Mouse (Mus musculus): ENCODE results near the gene Bsx. TPM values are rescaled to one million over a fixed set of nuclear protein-coding genes. Genes with fewer than 3 reads are reported as not detected.

Gene Bsx
- total and polyA plus RNA-seq, 2 experiments from 2014 or later = not detected

GRCm38 (mm10) chr9:40858461-40859160 lies 15.3 kb upstream of the Bsx start:
- Histone ChIP-seq H3K27me3 (ENCODE audit: insufficient read depth, low read length) (peaks cover 8% of the 10 kb centered on the region; the same call in 1 of the 2 replicates), H3K9me3 (ENCODE audit: low read length) (no peaks in the 10 kb centered on the region), H3K36me3 (ENCODE audit: insufficient read depth, low read length) (no peaks in the 10 kb centered on the region), H3K27ac (no peak overlapping the region), H3K4me1 (ENCODE audit: insufficient read depth, low read length) (no peaks in the 10 kb centered on the region), H3K4me3 (ENCODE audit: low read length) (peak overlapping the region; percentile 38), H3K4me2 (ENCODE audit: low read depth, low read length) (peak overlapping the region; percentile 74), H3K9ac (replicated peaks; ENCODE audit: low read length) (peak overlapping the region; percentile 40; the same call in 1 of the 2 replicates)
- no peak for TF ChIP-seq CTCF (IDR thresholded peaks at IDR 0.05; ENCODE audit: low read depth)
- ATAC-seq = no peak
- 6% methylated on average over 21 of the region's 21 CpGs for WGBS
- peak; percentile 61 for DNase-seq (ENCODE audit: low spot score)

DNA sequence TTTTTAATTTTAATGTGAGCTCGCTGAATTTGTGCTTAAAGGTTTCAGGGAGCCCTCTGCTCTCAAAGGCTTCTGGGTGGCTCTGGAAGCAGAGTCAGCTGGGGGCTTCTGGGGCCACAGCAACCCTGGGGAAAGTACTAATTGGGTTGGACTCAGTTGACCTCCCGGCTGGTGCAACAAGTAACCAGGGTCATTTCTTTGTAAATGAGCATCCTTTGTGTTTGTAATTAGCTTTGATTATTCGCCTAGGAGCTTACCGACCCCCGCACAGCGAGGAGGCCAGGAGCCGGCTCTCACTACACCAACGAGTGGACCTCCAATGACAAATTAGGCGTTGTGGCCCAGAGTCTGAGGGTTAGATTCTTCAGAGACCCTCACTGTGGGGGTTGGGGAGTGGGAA lies 14.7 kb upstream of the Bsx start:
- no peak for DNase-seq (ENCODE audit: low spot score)
- peaks cover 8% of the 10 kb centered on the region; the same call in 1 of the 2 replicates for H3K27me3 ChIP-seq (ENCODE audit: insufficient read depth, low read length)
- H3K9ac ChIP-seq (replicated peaks; ENCODE audit: low read length) = no peak overlapping the region

GRCm38 (mm10) chr9:40870331-40870730 lies 3.6 kb upstream of the Bsx start:
- H3K36me3 ChIP-seq (ENCODE audit: insufficient read depth, low read length) = no peaks in the 10 kb centered on the region
- H3K4me1 ChIP-seq (ENCODE audit: insufficient read depth, low read length) = no peaks in the 10 kb centered on the region
- TF ChIP-seq CTCF (IDR thresholded peaks at IDR 0.05; ENCODE audit: low read depth) = no peak
- 85% methylated on average over 5 of the region's 5 CpGs for WGBS
- ATAC-seq (no peak), DNase-seq (ENCODE audit: low spot score) (no peak)
- H3K4me2 ChIP-seq (ENCODE audit: low read depth, low read length) = no peak overlapping the region
- H3K27me3 ChIP-seq (ENCODE audit: insufficient read depth, low read length) = peaks cover 60% of the 10 kb centered on the region
- H3K4me3 ChIP-seq (ENCODE audit: low read length) = no peak overlapping the region
- H3K27ac ChIP-seq = no peak overlapping the region
- H3K9ac ChIP-seq (replicated peaks; ENCODE audit: low read length) = no peak overlapping the region
- no peaks in the 10 kb centered on the region for H3K9me3 ChIP-seq (ENCODE audit: low read length)

More for the DNA sequence above, 14.7 kb upstream of the Bsx start:
- H3K4me3 ChIP-seq (ENCODE audit: low read length) = peak overlapping the region; percentile 38
- no peak for ATAC-seq
- no peaks in the 10 kb centered on the region for H3K36me3 ChIP-seq (ENCODE audit: insufficient read depth, low read length)
- no peaks in the 10 kb centered on the region for H3K9me3 ChIP-seq (ENCODE audit: low read length)
- H3K4me2 ChIP-seq (ENCODE audit: low read depth, low read length) = peak overlapping the region; percentile 74
- TF ChIP-seq CTCF (IDR thresholded peaks at IDR 0.05; ENCODE audit: low read depth) = no peak
- no peak overlapping the region for H3K27ac ChIP-seq
- WGBS = 5% methylated on average over 9 of the region's 9 CpGs
- no peaks in the 10 kb centered on the region for H3K4me1 ChIP-seq (ENCODE audit: insufficient read depth, low read length)

DNA sequence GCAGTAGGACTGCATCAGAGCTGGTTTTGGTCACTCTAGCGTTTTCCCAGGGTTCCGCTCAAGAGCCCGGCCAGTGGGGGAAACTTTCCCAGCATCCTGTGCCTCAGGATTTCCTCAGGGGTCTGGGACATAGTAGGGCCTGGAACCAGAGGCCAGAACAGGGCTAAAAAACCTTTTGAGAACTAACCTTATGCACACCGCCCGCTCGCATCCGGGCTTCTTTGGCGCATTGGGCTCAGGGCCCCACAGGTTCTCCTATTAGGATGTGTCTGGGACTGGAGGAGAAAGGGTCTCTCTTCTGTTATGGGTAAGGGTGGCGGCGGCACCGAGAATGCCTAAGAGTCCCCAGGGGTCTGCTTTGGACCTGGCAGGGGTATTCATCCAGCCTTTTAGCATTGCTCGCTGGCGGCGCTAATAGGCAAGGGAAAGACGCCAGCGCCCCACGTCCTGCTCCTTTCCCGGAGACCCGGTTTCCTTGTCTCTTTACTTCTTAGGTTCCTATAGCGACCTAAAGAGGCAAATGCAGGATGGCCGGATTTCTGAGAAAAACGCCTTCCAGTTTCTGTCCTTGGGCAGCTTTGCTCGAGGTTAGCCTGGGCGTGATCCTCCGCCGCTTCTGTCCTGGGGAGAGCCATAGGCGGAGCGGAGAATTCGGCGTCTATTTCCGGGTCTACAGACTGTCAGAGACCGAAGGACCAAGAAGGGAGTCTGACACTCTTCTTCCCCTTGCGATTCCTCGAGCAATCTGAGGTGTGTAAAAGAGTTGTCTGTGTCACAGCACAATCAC lies 2.4 kb upstream of the Bsx start:
- Histone ChIP-seq H3K9me3 (ENCODE audit: low read length) (no peaks in the 10 kb centered on the region), H3K27me3 (ENCODE audit: insufficient read depth, low read length) (peaks cover 71% of the 10 kb centered on the region), H3K4me3 (ENCODE audit: low read length) (peak overlapping the region; percentile 2; the same call in 1 of the 2 replicates), H3K4me1 (ENCODE audit: insufficient read depth, low read length) (no peaks in the 10 kb centered on the region), H3K27ac (no peak overlapping the region), H3K4me2 (ENCODE audit: low read depth, low read length) (peak overlapping the region; percentile 26), H3K36me3 (ENCODE audit: insufficient read depth, low read length) (no peaks in the 10 kb centered on the region), H3K9ac (replicated peaks; ENCODE audit: low read length) (no peak overlapping the region)
- no peak for DNase-seq (ENCODE audit: low spot score)
- TF ChIP-seq CTCF (IDR thresholded peaks at IDR 0.05; ENCODE audit: low read depth) = no peak
- WGBS = 2% methylated on average over 34 of the region's 34 CpGs
- no peak; the same call in 1 of the 2 replicates for ATAC-seq

DNA sequence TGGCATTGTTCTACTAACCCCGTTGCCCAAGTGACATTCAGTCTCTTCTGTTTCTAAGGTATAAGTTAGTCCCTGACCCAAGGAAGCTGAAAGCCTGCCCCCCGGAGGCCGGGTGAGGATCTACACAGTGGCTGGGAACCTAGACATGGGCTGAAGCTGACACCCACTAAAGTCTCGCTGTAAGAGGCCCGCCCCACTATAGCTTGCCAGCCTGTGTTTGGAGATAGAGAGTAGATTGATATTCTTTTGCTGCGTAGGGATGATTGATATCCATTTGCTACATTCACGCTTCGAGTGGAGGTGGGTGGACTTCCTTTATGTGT lies 1.8 kb upstream of the Bsx start:
- Histone ChIP-seq H3K4me1 (ENCODE audit: insufficient read depth, low read length) (no peaks in the 10 kb centered on the region), H3K36me3 (ENCODE audit: insufficient read depth, low read length) (no peaks in the 10 kb centered on the region), H3K4me2 (ENCODE audit: low read depth, low read length) (peak overlapping the region; percentile 26), H3K9ac (replicated peaks; ENCODE audit: low read length) (no peak overlapping the region), H3K27ac (no peak overlapping the region), H3K9me3 (ENCODE audit: low read length) (no peaks in the 10 kb centered on the region), H3K4me3 (ENCODE audit: low read length) (0 out of 2 replicates have a peak overlapping the region, but pooled peaks have one; percentile 2), H3K27me3 (ENCODE audit: insufficient read depth, low read length) (peaks cover 73% of the 10 kb centered on the region)
- 0 out of 2 replicates have a peak, but pooled peaks have one; percentile 49 for ATAC-seq
- DNase-seq (ENCODE audit: low spot score) = no peak
- WGBS = 4% methylated on average over 8 of the region's 8 CpGs
- no peak for TF ChIP-seq CTCF (IDR thresholded peaks at IDR 0.05; ENCODE audit: low read depth)

GRCm38 (mm10) chr9:40874961-40875360 lies 1.0 kb downstream of the Bsx start:
- H3K27me3 ChIP-seq (ENCODE audit: insufficient read depth, low read length) = peaks cover 68% of the 10 kb centered on the region
- no peaks in the 10 kb centered on the region for H3K36me3 ChIP-seq (ENCODE audit: insufficient read depth, low read length)

More at GRCm38 (mm10) chr9:40874961-40875360, 1.0 kb downstream of the Bsx start:
- no peak overlapping the region for H3K4me2 ChIP-seq (ENCODE audit: low read depth, low read length)
- 4% methylated on average over 4 of the region's 4 CpGs for WGBS
- no peak overlapping the region for H3K4me3 ChIP-seq (ENCODE audit: low read length)
- no peak for ATAC-seq
- H3K4me1 ChIP-seq (ENCODE audit: insufficient read depth, low read length) = no peaks in the 10 kb centered on the region
- no peak for DNase-seq (ENCODE audit: low spot score)
- no peak for TF ChIP-seq CTCF (IDR thresholded peaks at IDR 0.05; ENCODE audit: low read depth)
- H3K27ac ChIP-seq = no peak overlapping the region
- no peak overlapping the region for H3K9ac ChIP-seq (replicated peaks; ENCODE audit: low read length)
- no peaks in the 10 kb centered on the region for H3K9me3 ChIP-seq (ENCODE audit: low read length)

Measured in hindbrain, postnatal 0 days (tissue).